Mouse (Mus musculus) thymus, adult 2 months (tissue): ENCODE data around the gene Prkce.

Source experiments
- CTCF ChIP-seq: fragments of 200-500 bp; IDR thresholded peaks from 2 replicates; pipeline ENCODE4 v1.5.1; 2012; ENCODE audit warnings: mild to moderate bottlenecking, control low read depth, low read length, moderate library complexity, borderline replicate concordance; ENCODE audit not compliant: control insufficient read depth, poor library complexity, insufficient read depth; ENCODE audit errors: extremely low read depth
- POLR2A ChIP-seq: fragments of 200-500 bp; IDR thresholded peaks from 2 replicates; pipeline ENCODE4 v1.6.1; 2012; ENCODE audit warnings: mild to moderate bottlenecking, low read length, control low read depth, moderate library complexity; ENCODE audit not compliant: control insufficient read depth, poor library complexity, insufficient read depth; ENCODE audit errors: extremely low read depth

DNA sequence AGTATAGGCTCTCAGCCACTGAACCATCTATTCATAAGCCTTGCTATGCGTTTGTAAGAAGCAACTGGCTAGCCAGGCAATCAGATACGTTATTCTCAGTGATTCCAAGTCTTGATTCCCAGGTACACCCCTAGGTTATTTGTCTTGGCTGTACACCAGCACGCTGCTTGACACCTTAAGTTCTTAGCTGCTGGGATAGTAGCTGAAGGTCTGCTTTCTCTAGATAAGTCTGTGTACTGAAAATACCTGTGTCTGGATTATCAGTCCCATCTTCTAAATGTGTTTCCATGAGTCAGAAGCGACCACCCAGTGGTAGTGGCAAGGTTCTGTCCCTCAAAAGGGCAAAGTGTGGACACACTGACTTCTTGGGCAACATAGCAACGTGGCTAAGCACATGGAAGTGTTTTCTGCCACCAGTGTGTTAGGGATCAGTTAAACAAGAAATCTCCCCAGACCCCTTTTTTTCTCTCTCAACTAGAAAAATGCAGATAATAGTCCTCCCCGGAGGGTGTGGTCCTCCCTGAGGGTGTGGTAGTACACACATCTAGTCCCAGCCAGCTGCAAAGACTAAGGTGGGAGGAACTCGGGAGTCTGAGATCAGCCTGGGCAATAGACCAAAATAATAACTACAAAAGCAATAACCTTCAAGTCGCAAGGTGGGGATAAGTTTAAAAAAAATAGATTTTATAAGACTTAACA is 442.8 kb downstream of the Prkce start:
- TF ChIP-seq CTCF: no peak
- no peak for TF ChIP-seq POLR2A
